Mouse (Mus musculus) forebrain, embryonic 12.5 days (tissue): ENCODE measurements at regions not wholly inside any gene's neighbourhood (a gene's known extent, or its start where the extent isn't known, plus 50 kb on each side); places are given as distances from the start of the nearest gene placed in this dataset.

Experiments used
- ATAC-seq: fragments of 200-750 bp; cut with Nextera tagmentation; 2 replicates; pipeline ENCODE4 v1.8.0; 2017; ENCODE audit warnings: moderate TSS enrichment; ENCODE audit not compliant: low FRiP score
- H3K27ac ChIP-seq: fragments of 300-500 bp; sonication (generic); 2 replicates; pipeline ENCODE4 v1.5.1; 2016; ENCODE audit warnings: mild to moderate bottlenecking
- H3K27me3 ChIP-seq: fragments of 300-500 bp; sonication (generic); 2 replicates; pipeline ENCODE4 v1.6.1; 2016; ENCODE audit warnings: mild to moderate bottlenecking
- H3K36me3 ChIP-seq: fragments of 300-500 bp; sonication (generic); replicated peaks from 2 replicates; pipeline ENCODE4 v1.6.1; 2016; ENCODE audit warnings: mild to moderate bottlenecking
- H3K4me1 ChIP-seq: fragments of 300-500 bp; sonication (generic); 2 replicates; pipeline ENCODE4 v1.6.1; 2016
- H3K4me2 ChIP-seq: fragments of 300-500 bp; sonication (generic); 2 replicates; pipeline ENCODE4 v1.6.1; 2016; ENCODE audit warnings: mild to moderate bottlenecking, moderate library complexity
- H3K4me3 ChIP-seq: fragments of 300-500 bp; sonication (generic); replicated peaks from 2 replicates; pipeline ENCODE4 v1.5.1; 2016; ENCODE audit warnings: mild to moderate bottlenecking
- H3K9ac ChIP-seq: fragments of 300-500 bp; sonication (generic); 2 replicates; pipeline ENCODE4 v1.6.1; 2016; ENCODE audit warnings: mild to moderate bottlenecking
- H3K9me3 ChIP-seq: fragments of 300-500 bp; sonication (generic); 2 replicates; pipeline ENCODE4 v1.6.1; 2016
- WGBS: fragments of 180-500 bp; shearing (Covaris S2); methylation state at CpG from one replicate; pipeline ENCODE4 v1.1.7; 2016; 5-methylcytosine and 5-hydroxymethylcytosine counted together

DNA sequence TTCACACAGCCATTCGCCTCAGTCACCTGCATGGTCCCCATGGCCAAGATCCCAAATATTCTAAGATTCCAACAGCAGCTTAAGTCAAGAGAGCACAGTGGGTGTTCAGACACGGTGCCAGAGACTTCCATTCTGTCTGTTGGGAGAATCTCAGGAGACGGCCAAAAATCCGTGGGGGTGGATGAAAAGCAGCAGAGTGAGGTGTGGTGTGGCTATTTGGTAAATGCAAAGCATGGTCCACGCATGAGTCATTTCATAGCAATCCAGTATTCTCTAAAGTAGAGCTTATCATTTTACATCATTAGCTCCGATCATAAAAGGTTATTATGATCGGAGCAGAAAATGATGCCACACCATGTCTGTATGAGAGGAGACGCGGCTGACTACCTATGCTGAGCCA is 161.1 kb downstream of the Efnb2 start:
- no peak overlapping the region for H3K27ac ChIP-seq
- ATAC-seq = no peak
- no peaks in the 10 kb centered on the region for H3K36me3 ChIP-seq
- H3K4me1 ChIP-seq = no peaks in the 10 kb centered on the region; the same call in 1 of the 2 replicates
- no peak overlapping the region for H3K4me2 ChIP-seq
- H3K4me3 ChIP-seq = no peak overlapping the region
- no peak overlapping the region for H3K9ac ChIP-seq
- 91% methylated on average over 9 of the region's 9 CpGs for WGBS
- no peaks in the 10 kb centered on the region for H3K9me3 ChIP-seq
- H3K27me3 ChIP-seq = peaks cover 10% of the 10 kb centered on the region; the same call in 1 of the 2 replicates

DNA sequence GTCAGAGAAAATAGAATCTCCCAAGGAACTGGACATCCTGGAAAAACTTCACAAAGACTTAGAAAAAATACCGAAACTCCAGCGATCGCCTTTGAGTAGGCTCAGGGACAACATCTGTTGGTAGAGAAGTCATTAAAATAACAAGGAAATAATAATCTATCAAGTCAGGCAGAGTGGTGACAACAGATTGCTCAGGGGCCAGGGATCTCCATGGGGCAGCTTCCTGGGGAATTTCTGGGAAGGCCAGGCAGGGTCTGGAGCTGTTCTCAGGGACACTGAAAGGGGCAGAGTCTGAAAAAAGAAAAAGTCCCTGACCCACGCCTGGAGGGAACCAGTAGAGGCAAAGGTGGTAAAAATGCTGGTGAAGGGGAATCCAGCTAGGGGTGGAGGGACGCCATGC is 162.3 kb downstream of the Efnb2 start:
- Histone ChIP-seq H3K4me2 (no peak overlapping the region), H3K4me1 (no peaks in the 10 kb centered on the region; the same call in 1 of the 2 replicates), H3K9ac (no peak overlapping the region), H3K36me3 (no peaks in the 10 kb centered on the region), H3K27ac (no peak overlapping the region), H3K4me3 (no peak overlapping the region), H3K9me3 (no peaks in the 10 kb centered on the region), H3K27me3 (peaks cover 15% of the 10 kb centered on the region; the same call in 1 of the 2 replicates)
- 75% methylated on average over 5 of the region's 5 CpGs for WGBS
- ATAC-seq = no peak

DNA sequence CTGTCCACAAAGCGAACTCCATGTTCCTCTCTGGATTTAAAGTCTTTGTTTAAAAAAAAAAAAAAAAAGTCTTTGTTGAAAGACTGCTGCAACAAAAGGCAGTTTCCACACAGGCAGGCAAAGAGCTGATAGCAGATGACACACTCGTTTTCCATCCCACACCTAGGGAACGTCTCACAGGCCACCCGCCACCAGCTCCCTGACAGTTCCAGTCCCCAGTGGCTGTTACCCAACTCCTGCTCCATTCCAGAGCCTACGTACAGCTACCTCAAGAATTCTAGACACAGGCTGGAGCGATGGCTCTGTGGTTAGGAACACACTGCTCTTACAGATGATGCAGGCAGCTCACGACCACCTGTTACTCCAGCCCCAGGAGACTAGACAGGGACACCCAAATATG is 165.6 kb downstream of the Efnb2 start:
- Histone ChIP-seq H3K9me3 (no peaks in the 10 kb centered on the region), H3K9ac (no peak overlapping the region), H3K27me3 (peaks cover 32% of the 10 kb centered on the region), H3K36me3 (no peaks in the 10 kb centered on the region), H3K4me3 (no peak overlapping the region), H3K27ac (no peak overlapping the region), H3K4me2 (no peak overlapping the region), H3K4me1 (peaks cover 1% of the 10 kb centered on the region)
- 68% methylated on average over 7 of the region's 7 CpGs for WGBS
- ATAC-seq = no peak

DNA sequence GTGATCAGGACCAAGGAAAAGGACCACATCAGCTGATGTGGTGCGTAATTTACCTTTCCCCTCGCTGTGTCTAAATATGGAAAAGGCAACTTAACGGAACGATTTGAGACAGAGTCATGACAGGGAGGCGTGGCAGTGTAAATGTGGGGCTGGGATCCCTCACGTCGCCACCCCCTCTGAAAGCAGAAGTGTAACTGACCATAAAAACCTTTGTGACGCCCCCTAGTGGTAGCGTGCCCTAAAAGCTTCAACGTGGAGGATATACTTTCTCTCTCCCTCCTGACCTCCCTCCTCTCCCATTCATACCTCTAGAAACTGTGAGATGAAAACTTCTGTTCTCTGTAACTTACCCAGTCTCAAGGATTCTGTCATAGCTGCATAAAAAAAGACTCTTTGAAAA is 166.8 kb downstream of the Efnb2 start:
- 89% methylated on average over 10 of the region's 10 CpGs for WGBS
- no peak overlapping the region for H3K9ac ChIP-seq
- H3K27me3 ChIP-seq = peaks cover 30% of the 10 kb centered on the region
- H3K4me2 ChIP-seq = no peak overlapping the region
- no peaks in the 10 kb centered on the region for H3K36me3 ChIP-seq
- H3K4me3 ChIP-seq = no peak overlapping the region
- H3K27ac ChIP-seq = no peak overlapping the region
- no peak for ATAC-seq
- H3K4me1 ChIP-seq = peaks cover 13% of the 10 kb centered on the region
- H3K9me3 ChIP-seq = no peaks in the 10 kb centered on the region

DNA sequence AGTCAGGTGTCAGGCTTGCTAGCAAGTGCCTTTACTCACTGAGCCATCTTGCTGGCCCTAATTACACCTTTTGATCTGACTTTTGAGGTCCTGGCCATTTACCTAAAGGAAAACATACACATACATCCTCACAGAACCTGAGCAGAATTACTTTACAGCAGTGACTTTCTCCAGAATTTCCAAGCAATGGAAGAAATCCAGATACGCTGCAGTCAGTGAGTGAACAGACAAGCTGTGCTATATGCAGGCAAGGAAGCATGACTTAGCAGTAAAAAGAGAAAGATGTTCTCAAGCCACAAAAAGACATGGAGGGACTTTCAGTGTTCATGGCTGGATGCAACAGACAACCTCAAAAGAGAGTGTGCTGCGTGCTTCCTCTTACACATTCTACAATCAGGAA is 169.1 kb downstream of the Efnb2 start:
- no peaks in the 10 kb centered on the region for H3K36me3 ChIP-seq
- peaks cover 25% of the 10 kb centered on the region for H3K27me3 ChIP-seq
- no peak overlapping the region for H3K27ac ChIP-seq
- H3K9me3 ChIP-seq = no peaks in the 10 kb centered on the region
- H3K9ac ChIP-seq = no peak overlapping the region
- H3K4me1 ChIP-seq = peaks cover 34% of the 10 kb centered on the region
- ATAC-seq = no peak
- WGBS = 93% methylated on average over 2 of the region's 2 CpGs
- no peak overlapping the region for H3K4me3 ChIP-seq
- H3K4me2 ChIP-seq = no peak overlapping the region

DNA sequence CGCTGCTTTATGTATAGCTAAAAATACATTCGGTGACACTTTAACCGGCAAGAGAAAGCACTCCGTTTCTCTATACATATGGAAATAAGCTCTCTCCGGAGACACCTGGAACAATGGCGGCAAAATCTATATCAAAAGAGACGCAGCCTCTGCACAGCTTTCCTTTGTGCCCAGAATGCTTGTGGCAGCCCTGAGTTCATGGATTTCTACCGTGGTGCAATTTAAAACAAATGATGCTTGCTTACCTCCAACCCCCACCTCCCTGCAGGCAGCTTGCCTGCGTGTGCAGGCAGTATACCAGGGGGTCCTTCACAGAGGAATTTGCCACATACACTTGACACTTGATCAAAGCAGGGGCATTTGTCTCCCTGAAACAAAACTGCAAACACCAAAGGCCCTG is 171.3 kb downstream of the Efnb2 start:
- Histone ChIP-seq H3K4me1 (peaks cover 39% of the 10 kb centered on the region), H3K4me3 (no peak overlapping the region), H3K9ac (no peak overlapping the region), H3K4me2 (peak overlapping the region; percentile 40), H3K36me3 (no peaks in the 10 kb centered on the region), H3K27me3 (peaks cover 27% of the 10 kb centered on the region), H3K9me3 (no peaks in the 10 kb centered on the region), H3K27ac (peak overlapping the region; percentile 73)
- peak; percentile 35; the same call in 1 of the 2 replicates for ATAC-seq
- 2% methylated on average over 9 of the region's 9 CpGs for WGBS

DNA sequence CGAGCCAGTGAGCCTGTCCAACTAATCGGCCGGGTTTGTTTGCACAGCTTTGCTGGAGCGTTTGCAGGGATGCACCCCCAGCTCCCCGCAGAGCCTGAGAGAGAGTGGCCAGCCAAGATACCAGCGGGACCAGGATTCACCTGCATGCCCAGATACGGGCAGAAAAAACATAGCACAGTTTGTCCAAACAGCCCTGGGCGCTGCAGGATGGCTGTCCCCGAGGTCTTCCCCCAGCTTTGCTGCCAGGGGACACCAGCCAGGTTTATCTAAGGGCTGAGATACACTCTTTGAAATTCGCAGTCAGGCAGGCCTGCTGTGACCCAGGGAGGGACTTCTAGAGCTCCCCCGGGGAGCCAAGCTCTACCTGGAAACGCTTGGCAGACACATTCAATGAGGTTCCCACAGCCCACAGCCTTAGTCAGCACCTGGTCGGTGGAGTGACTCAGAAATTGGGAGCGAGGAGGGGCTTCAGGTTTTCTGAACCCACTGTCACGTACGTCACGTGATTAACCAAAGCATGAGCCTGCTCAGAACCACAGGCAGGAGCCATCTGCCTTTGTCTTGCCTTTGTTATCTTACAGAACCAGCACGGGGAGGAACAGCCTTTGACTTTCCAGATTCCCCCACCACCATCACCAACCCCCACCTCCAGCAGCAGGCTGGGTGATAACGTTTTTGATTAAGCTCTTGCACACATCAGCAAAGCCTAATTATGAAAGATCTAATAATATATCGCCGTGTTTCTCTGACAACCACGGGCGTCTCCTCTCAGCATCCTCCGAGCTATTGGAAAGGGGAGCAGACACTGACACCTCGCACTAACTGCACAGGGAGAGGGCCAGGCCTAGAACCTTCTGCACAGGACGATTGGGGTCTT is 172.1 kb downstream of the Efnb2 start:
- H3K4me1 ChIP-seq = peaks cover 47% of the 10 kb centered on the region
- H3K9ac ChIP-seq = 0 out of 2 replicates have a peak overlapping the region, but pooled peaks have one; percentile 8
- peaks cover 24% of the 10 kb centered on the region for H3K27me3 ChIP-seq
- 0 out of 2 replicates have a peak overlapping the region, but pooled peaks have one; percentile 4 for H3K4me3 ChIP-seq
- H3K4me2 ChIP-seq = peak overlapping the region; percentile 40
- peak; percentile 61 for ATAC-seq
- no peaks in the 10 kb centered on the region for H3K36me3 ChIP-seq
- peak overlapping the region; percentile 73 for H3K27ac ChIP-seq
- 2% methylated on average over 26 of the region's 26 CpGs for WGBS
- H3K9me3 ChIP-seq = no peaks in the 10 kb centered on the region

DNA sequence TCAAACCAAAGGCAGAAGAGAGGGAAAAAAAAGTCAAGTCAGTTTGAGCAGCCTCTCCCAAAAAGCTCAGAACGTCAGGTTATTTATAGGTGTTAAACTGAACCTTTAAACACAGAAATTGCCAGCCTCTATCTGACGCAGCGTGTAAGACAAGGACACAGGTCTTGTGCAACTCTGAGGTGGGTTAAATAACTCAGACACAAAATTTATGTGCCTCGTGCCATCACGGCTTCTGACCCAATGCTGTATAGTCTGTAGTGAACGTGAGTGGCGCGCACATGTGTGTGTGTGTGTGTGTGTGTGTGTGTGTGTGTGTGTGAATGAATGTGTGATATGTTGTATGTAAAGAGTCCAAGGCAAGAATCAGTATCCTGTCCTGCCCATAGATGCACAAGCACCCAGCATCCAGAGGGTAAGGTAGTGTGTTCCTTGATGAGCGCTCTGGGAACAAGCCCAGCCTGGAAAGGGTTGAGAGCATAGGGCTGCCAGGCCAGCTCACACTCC is 172.8 kb downstream of the Efnb2 start:
- Histone ChIP-seq H3K4me3 (no peak overlapping the region), H3K4me2 (peak overlapping the region; percentile 40), H3K27me3 (peaks cover 30% of the 10 kb centered on the region), H3K36me3 (no peaks in the 10 kb centered on the region), H3K27ac (peak overlapping the region; percentile 73; the same call in 1 of the 2 replicates), H3K4me1 (peaks cover 51% of the 10 kb centered on the region), H3K9me3 (no peaks in the 10 kb centered on the region), H3K9ac (0 out of 2 replicates have a peak overlapping the region, but pooled peaks have one; percentile 8)
- ATAC-seq = peak; percentile 49
- 30% methylated on average over 9 of the region's 9 CpGs for WGBS

DNA sequence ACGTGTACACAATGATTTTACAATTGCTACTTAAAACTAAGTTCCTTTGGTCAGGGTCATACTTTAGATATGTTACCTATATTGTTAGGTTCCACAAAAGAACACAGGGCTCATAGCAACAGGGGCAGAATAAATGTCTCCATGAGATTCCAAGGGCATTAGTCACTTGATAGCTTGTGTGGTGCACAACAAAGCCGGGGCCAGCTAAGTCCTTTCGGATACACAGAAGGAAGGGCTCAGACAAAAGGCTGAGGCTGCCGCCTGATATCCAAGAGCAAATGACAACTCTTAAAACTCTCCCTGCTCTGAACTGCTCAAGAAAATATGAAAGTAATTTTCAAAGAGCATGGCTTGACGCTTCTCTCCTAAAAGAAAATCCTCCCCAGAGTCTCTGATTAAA is 173.3 kb downstream of the Efnb2 start:
- Histone ChIP-seq H3K27ac (no peak overlapping the region; the same call in 1 of the 2 replicates), H3K9ac (no peak overlapping the region), H3K27me3 (peaks cover 34% of the 10 kb centered on the region), H3K4me2 (peak overlapping the region; percentile 15), H3K4me1 (peaks cover 51% of the 10 kb centered on the region), H3K9me3 (no peaks in the 10 kb centered on the region), H3K4me3 (no peak overlapping the region), H3K36me3 (no peaks in the 10 kb centered on the region)
- ATAC-seq = no peak
- WGBS = 5% methylated on average over 5 of the region's 5 CpGs

DNA sequence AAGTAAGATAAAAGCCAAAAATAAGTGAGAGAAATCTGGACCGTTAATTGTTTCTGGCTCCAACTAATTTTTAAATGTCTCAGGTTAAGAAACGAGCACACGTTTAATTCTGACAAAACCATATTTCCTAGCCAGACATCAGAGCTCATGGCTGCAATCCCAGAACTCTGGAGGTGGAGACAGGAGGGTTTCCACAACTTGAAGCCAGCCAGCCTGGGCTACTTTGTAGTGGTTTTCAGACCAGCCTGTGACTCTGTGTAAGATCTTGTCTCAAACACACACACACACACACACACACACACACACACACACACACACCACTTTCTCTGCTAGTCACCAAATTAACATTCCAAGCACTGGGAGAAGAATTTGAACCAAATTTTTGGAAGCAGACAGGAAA is 174.2 kb downstream of the Efnb2 start:
- H3K27me3 ChIP-seq = peaks cover 32% of the 10 kb centered on the region
- H3K9ac ChIP-seq = no peak overlapping the region
- 61% methylated on average over 3 of the region's 3 CpGs for WGBS
- no peaks in the 10 kb centered on the region for H3K9me3 ChIP-seq
- H3K36me3 ChIP-seq = no peaks in the 10 kb centered on the region
- H3K27ac ChIP-seq = no peak overlapping the region
- ATAC-seq = no peak
- peaks cover 51% of the 10 kb centered on the region for H3K4me1 ChIP-seq
- no peak overlapping the region for H3K4me2 ChIP-seq
- H3K4me3 ChIP-seq = no peak overlapping the region

DNA sequence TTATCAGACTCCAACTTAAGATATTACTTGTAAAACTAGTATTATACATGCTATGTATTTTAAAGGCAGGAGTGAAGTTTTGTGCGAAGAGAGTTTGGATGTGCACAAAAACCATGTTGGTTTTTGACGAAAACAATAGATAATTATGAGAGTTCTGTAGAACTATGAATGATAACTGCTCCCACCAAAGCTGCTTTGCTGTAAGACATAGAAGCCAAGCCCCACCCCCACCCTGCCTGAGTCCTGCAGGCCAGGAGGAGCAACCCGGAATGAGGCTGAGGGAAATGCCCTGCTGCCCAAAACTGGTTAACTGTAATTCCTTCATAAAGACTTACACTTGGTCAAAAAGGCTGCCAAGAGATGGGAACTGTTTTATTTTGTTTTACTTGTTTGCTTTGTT is 175.8 kb downstream of the Efnb2 start:
- no peak for ATAC-seq
- Histone ChIP-seq H3K4me1 (peaks cover 53% of the 10 kb centered on the region), H3K9me3 (no peaks in the 10 kb centered on the region), H3K36me3 (no peaks in the 10 kb centered on the region), H3K4me2 (no peak overlapping the region), H3K27ac (no peak overlapping the region), H3K9ac (no peak overlapping the region), H3K4me3 (no peak overlapping the region), H3K27me3 (peaks cover 31% of the 10 kb centered on the region)
- 44% methylated on average over 3 of the region's 3 CpGs for WGBS

DNA sequence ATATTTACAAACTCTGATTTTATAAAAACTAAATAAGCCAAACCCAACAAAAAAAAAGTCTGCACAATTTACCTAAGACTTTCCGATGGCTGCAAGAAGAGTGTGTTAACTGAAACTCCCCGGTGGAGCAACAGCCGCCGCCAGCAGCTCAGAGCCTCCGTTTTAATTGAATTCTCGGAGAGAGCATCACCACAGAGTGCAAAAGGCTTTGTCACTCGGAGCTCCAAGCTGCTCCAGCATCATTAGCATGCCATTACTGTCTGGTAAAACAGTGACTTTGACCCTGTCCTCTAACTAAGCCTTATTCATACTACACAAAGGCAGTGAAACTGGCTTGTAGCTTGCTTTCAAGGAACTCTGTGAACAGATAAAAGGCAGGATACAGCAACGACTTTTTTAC is 176.5 kb downstream of the Efnb2 start:
- H3K9ac ChIP-seq = no peak overlapping the region
- H3K4me3 ChIP-seq = no peak overlapping the region
- peaks cover 46% of the 10 kb centered on the region for H3K4me1 ChIP-seq

More for the DNA sequence above, 176.5 kb downstream of the Efnb2 start:
- peak; percentile 61 for ATAC-seq
- 4% methylated on average over 8 of the region's 8 CpGs for WGBS
- H3K9me3 ChIP-seq = no peaks in the 10 kb centered on the region
- H3K27ac ChIP-seq = 0 out of 2 replicates have a peak overlapping the region, but pooled peaks have one; percentile 19
- no peaks in the 10 kb centered on the region for H3K36me3 ChIP-seq
- peaks cover 31% of the 10 kb centered on the region for H3K27me3 ChIP-seq
- H3K4me2 ChIP-seq = peak overlapping the region; percentile 1; the same call in 1 of the 2 replicates
